Mouse (Mus musculus): ENCODE results near the gene Olfr1049. TPM values are rescaled to one million over a fixed set of nuclear protein-coding genes. Genes with fewer than 3 reads are reported as not detected.

Olfr1049 gene
- not detected in 2 replicates for polyA plus RNA-seq (2012; ENCODE audit: low replicate concordance)

GRCm38 (mm10) chr2:86258228-86258627, at the start of gene Olfr1049:
Gene Olfr1049 (minus strand): TSS chr2:86258328.

GRCm38 (mm10) chr2:86292155-86292554, 34.0 kb upstream of the Olfr1049 start, which contains the start of gene Olfr1052:
Gene Olfr1052 (plus strand): TSS chr2:86292455.

GRCm38 (mm10) chr2:86278988-86279387, 20.9 kb upstream of the Olfr1049 start, which contains the start of gene Olfr1051:
Gene Olfr1051 (minus strand): TSS chr2:86279088.

DNA sequence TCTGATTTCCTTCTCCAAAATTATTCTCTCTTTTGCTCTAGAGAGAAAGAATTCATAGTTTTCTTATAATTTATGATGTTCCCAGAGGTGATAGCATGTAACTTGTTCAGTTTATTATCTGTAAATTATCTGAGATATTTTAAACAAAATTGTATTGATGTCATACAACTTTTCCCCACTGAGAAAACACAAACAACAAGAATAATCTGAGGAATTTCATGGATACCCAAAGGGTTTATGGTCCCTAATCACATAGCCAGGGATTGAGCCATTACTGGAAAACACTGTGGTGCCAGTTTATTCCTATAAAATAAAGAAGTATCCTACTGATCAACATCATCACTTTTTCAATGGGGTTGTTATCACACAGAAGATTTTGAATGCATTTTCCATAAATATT, 17.9 kb downstream of the Olfr1049 start, which contains the start of gene Olfr1048:
Olfr1048 (minus strand) TSS at position 101 of the 400 bp plus-strand sequence.

DNA sequence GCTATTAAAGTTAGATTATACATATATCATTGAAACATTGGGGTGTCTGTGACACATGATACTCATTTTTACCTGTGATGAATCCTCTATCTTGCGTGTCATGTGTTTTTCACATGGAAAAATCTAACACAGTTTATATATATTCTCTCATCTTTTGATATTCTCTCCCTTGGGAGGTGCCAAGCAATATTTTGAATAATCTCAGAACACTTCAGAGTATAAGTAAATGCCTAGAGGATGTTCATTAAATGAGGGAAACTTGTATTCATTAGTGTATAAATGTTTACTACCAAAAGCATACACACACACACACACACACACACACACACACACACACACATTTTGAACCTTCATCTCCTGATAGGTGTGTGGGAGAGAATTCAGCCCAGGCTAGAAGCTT, 26.8 kb downstream of the Olfr1049 start, which contains the start of gene Olfr1047:
Olfr1047 (minus strand) TSS at position 101 of the 400 bp plus-strand sequence.

GRCm38 (mm10) chr2:86219214-86219613, 38.9 kb downstream of the Olfr1049 start, which contains the start of gene Olfr1046:
Gene Olfr1046 (minus strand): TSS chr2:86219314.

Other genes with a start within 250 kb of the Olfr1049 start
- gene Olfr1033, start 237.7 kb downstream of the Olfr1049 start, polyA plus RNA-seq (2012; ENCODE audit: low replicate concordance), result not detected in 2 replicates
- gene Olfr1034, start 212.5 kb downstream of the Olfr1049 start, polyA plus RNA-seq (2012; ENCODE audit: low replicate concordance), result not detected in 2 replicates
- gene Olfr1036, start 184.3 kb downstream of the Olfr1049 start, polyA plus RNA-seq (2012; ENCODE audit: low replicate concordance), result not detected in 2 replicates
- gene Olfr1037, start 170.9 kb downstream of the Olfr1049 start, polyA plus RNA-seq (2012; ENCODE audit: low replicate concordance), result not detected in 2 replicates
- not detected in 2 replicates for gene Olfr1039, start 122.4 kb downstream of the Olfr1049 start, polyA plus RNA-seq (2012; ENCODE audit: low replicate concordance)
- not detected in 2 replicates for gene Olfr1040, start 111.6 kb downstream of the Olfr1049 start, polyA plus RNA-seq (2012; ENCODE audit: low replicate concordance)
- not detected in 2 replicates for gene Olfr1042, start 96.5 kb downstream of the Olfr1049 start, polyA plus RNA-seq (2012; ENCODE audit: low replicate concordance)
- not detected in 2 replicates for gene Olfr1043, start 90.8 kb downstream of the Olfr1049 start, polyA plus RNA-seq (2012; ENCODE audit: low replicate concordance)
- 0.09 TPM in 1 of 2 replicates, not detected in the other for gene Olfr1044, start 80.5 kb downstream of the Olfr1049 start, polyA plus RNA-seq (2012; ENCODE audit: low replicate concordance)
- gene Olfr52, start 72.6 kb downstream of the Olfr1049 start, polyA plus RNA-seq (2012; ENCODE audit: low replicate concordance), result not detected in 2 replicates
- not detected in 2 replicates for gene Olfr1045, start 55.3 kb downstream of the Olfr1049 start, polyA plus RNA-seq (2012; ENCODE audit: low replicate concordance)
- not detected in 2 replicates for gene Olfr1046, start 39.0 kb downstream of the Olfr1049 start, polyA plus RNA-seq (2012; ENCODE audit: low replicate concordance)
- gene Olfr1047, start 26.9 kb downstream of the Olfr1049 start, polyA plus RNA-seq (2012; ENCODE audit: low replicate concordance), result not detected in 2 replicates
- gene Olfr1048, start 18.0 kb downstream of the Olfr1049 start, polyA plus RNA-seq (2012; ENCODE audit: low replicate concordance), result not detected in 2 replicates
- gene Olfr1051, start 20.8 kb upstream of the Olfr1049 start, polyA plus RNA-seq (2012; ENCODE audit: low replicate concordance), result not detected in 2 replicates
- gene Olfr1052, start 34.1 kb upstream of the Olfr1049 start, polyA plus RNA-seq (2012; ENCODE audit: low replicate concordance), result not detected in 2 replicates
- gene Olfr1053, start 57.0 kb upstream of the Olfr1049 start, polyA plus RNA-seq (2012; ENCODE audit: low replicate concordance), result not detected in 2 replicates
- gene Olfr1054, start 77.1 kb upstream of the Olfr1049 start, polyA plus RNA-seq (2012; ENCODE audit: low replicate concordance), result not detected in 2 replicates
- gene Olfr1055, start 92.0 kb upstream of the Olfr1049 start, polyA plus RNA-seq (2012; ENCODE audit: low replicate concordance), result not detected in 2 replicates
- not detected in 2 replicates for gene Olfr1056, start 104.1 kb upstream of the Olfr1049 start, polyA plus RNA-seq (2012; ENCODE audit: low replicate concordance)
- gene Olfr1057, start 120.1 kb upstream of the Olfr1049 start, polyA plus RNA-seq (2012; ENCODE audit: low replicate concordance), result not detected in 2 replicates
- not detected in 2 replicates for gene Olfr1058, start 130.2 kb upstream of the Olfr1049 start, polyA plus RNA-seq (2012; ENCODE audit: low replicate concordance)
- not detected in 2 replicates for gene Olfr1061, start 155.7 kb upstream of the Olfr1049 start, polyA plus RNA-seq (2012; ENCODE audit: low replicate concordance)
- gene Olfr1062, start 168.4 kb upstream of the Olfr1049 start, polyA plus RNA-seq (2012; ENCODE audit: low replicate concordance), result not detected in 2 replicates
- not detected in 2 replicates for gene Olfr1065, start 192.3 kb upstream of the Olfr1049 start, polyA plus RNA-seq (2012; ENCODE audit: low replicate concordance)
- not detected in 2 replicates for gene Olfr1066, start 197.9 kb upstream of the Olfr1049 start, polyA plus RNA-seq (2012; ENCODE audit: low replicate concordance)
- not detected in 2 replicates for gene Olfr228, start 229.1 kb upstream of the Olfr1049 start, polyA plus RNA-seq (2012; ENCODE audit: low replicate concordance)

All from hematopoietic multipotent progenitor cell, adult 10-12 weeks (in vitro differentiated cells).